Comparison of ENCODE assay signal across 20 mouse cellular contexts in the genomic region with DNA sequence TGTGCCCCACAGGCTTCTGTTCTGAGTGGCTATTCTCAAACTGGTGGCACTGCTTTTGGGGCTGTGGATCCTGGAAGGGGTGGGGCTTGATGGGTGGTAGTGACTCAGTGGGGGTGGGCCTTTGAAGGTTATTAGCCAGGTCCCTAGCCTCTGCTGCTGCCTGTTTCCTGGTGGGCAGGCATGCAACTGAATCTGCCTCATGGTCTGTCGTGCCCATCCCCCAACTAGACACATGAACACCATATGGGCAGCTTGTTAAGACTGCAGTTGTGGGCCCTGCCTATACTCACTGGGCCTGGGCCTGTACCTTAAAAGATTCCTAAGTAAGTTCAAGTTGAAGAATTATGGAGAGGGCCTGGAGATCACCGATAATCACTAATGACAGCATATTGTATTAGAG. TPM values are rescaled to one million over a fixed set of nuclear protein-coding genes. Genes with fewer than 3 reads are reported as not detected.
A peak's percentile ranks its signal among the peaks of the same experiment; 100 is the strongest.
DNase-seq lines count a peak whose midpoint lies in the region; ATAC-seq lines count a peak whose summit lies in the region.
"Had no signal": no experiment of that assay in that cellular context is flagged by ENCODE, and none has a peak within 500 bp of the region (broad histone marks: within the 10 kb centered on the region; RNA-seq: fewer than 3 reads in every experiment).

No protein-coding gene starts in this region.

- DNase-seq in heart, adult 11 months, result peak; percentile 35
- DNase-seq in heart, embryonic 10.5 days (ENCODE audit: low spot score), result no peak
- peak; percentile 76 for DNase-seq in embryo, embryonic 10.5 days (ENCODE audit: low spot score)
- DNase-seq in limb, embryonic 11.5 days (ENCODE audit: low spot score), result peak; percentile 84
- peak; percentile 46 for DNase-seq in retina, embryonic 14.5 days (ENCODE audit: low spot score)
- DNase-seq in frontal cortex, adult 2 months (ENCODE audit: extremely low spot score in 1 of 2, low spot score in 1 of 2), result no peak
- DNase-seq in layer of hippocampus, adult 9-10 months (ENCODE audit: low spot score), result no peak
- DNase-seq: adrenal gland, adult 2 months; cerebellum, adult 2 months; gastrocnemius, postnatal 10 days; heart, postnatal 14 days; lung, adult 2 months; lung, postnatal 4 days; right cerebral cortex, adult 18-20 months; thymus, postnatal 25 days had no signal

- no peaks in the 10 kb centered on the region for H3K9me3 ChIP-seq in heart, embryonic 10.5 days
- H3K9me3 ChIP-seq in limb, embryonic 11.5 days (ENCODE audit: control insufficient read depth, low read length), result no peaks in the 10 kb centered on the region

- no peak overlapping the region for H3K27ac ChIP-seq in heart, embryonic 10.5 days
- H3K27ac ChIP-seq in limb, embryonic 11.5 days (replicated peaks; ENCODE audit: low read depth, low read length), result no peak overlapping the region
- H3K27ac ChIP-seq: left cerebral cortex, adult 2 months had no signal

- 72% methylated on average over 2 of the region's 2 CpGs for WGBS in heart, embryonic 10.5 days
- WGBS in limb, embryonic 11.5 days, result 39% methylated on average over 2 of the region's 2 CpGs

- peaks cover 19% of the 10 kb centered on the region for H3K27me3 ChIP-seq in heart, embryonic 10.5 days (ENCODE audit: insufficient read depth, poor library complexity, severe bottlenecking)
- no peaks in the 10 kb centered on the region for H3K27me3 ChIP-seq in limb, embryonic 11.5 days (ENCODE audit: control insufficient read depth, insufficient read depth, low read length)

- peak; percentile 75; the same call in 1 of the 2 replicates for ATAC-seq in limb, embryonic 11.5 days (ENCODE audit: insufficient number of reproducible peaks, low FRiP score, low TSS enrichment, low read depth)
- ATAC-seq: midbrain, embryonic 16.5 days had no signal

- no peaks in the 10 kb centered on the region for H3K36me3 ChIP-seq in heart, embryonic 10.5 days
- H3K36me3 ChIP-seq in limb, embryonic 11.5 days (ENCODE audit: control insufficient read depth, insufficient read depth, low read length), result no peaks in the 10 kb centered on the region

- no peak overlapping the region for H3K4me2 ChIP-seq in limb, embryonic 11.5 days (ENCODE audit: low read depth, severe bottlenecking)

- H3K9ac ChIP-seq in limb, embryonic 11.5 days (ENCODE audit: low read length), result no peak overlapping the region

- peaks cover 9% of the 10 kb centered on the region for H3K4me1 ChIP-seq in heart, embryonic 10.5 days
- peaks cover 26% of the 10 kb centered on the region for H3K4me1 ChIP-seq in limb, embryonic 11.5 days (ENCODE audit: control insufficient read depth, insufficient read depth, low read length)

- no peak overlapping the region for H3K4me3 ChIP-seq in heart, embryonic 10.5 days
- H3K4me3 ChIP-seq in limb, embryonic 11.5 days (ENCODE audit: low read depth, low read length), result no peak overlapping the region
- H3K4me3 ChIP-seq: left cerebral cortex, adult 2 months had no signal

RNA-seq across cellular contexts. Expression of a gene that starts 16.0 kb away (rescaled TPM):
- polyA plus RNA-seq in heart, embryonic 10.5 days (2016; fragmentation: Nextera tagmentation; extraction: Ambion mirVana), result 6.8 and 7.8 TPM in 2 replicates
- polyA plus RNA-seq in limb, embryonic 11.5 days (2014; fragmentation: Nextera tagmentation; extraction: Ambion mirVana), result 21.8 and 24.1 TPM in 2 replicates
- 5.1 and 5.3 TPM in 2 replicates for polyA plus RNA-seq in frontal cortex, adult 2 months (2012; rRNA removed)

RNA-seq across cellular contexts. Expression of a gene that starts 34.6 kb away (rescaled TPM):
- polyA plus RNA-seq in heart, embryonic 10.5 days (2016; fragmentation: Nextera tagmentation; extraction: Ambion mirVana), result 0.16 and 0.45 TPM in 2 replicates
- 2.9 and 3.5 TPM in 2 replicates for polyA plus RNA-seq in limb, embryonic 11.5 days (2014; fragmentation: Nextera tagmentation; extraction: Ambion mirVana)
- polyA plus RNA-seq in frontal cortex, adult 2 months (2012; rRNA removed), result 0.06 and 0.10 TPM in 2 replicates
- polyA plus RNA-seq: large intestine, adult 2 months; liver, adult 2 months; spleen, adult 2 months had no signal

Comparison
In these comparisons a context has a peak if more than half of its experiments do, and no peak if none do; other contexts are left out.
1. DNase-seq: peak in heart, adult 11 months (single experiment), embryo, embryonic 10.5 days (single experiment), limb, embryonic 11.5 days (single experiment) and retina, embryonic 14.5 days (single experiment); none in heart, embryonic 10.5 days (single experiment), frontal cortex, adult 2 months (0 of 2) and layer of hippocampus, adult 9-10 months (single experiment).